Mouse (Mus musculus) heart, adult 2 months (tissue): Measurements from ENCODE around the gene Tubgcp2.

Source experiments
- CTCF ChIP-seq: fragments of 200-600 bp; IDR thresholded peaks from 2 replicates; pipeline ENCODE4 v1.8.1; 2022; ENCODE audit warnings: antibody characterized with exemption, mild to moderate bottlenecking, moderate library complexity
- POLR2A ChIP-seq: fragments of 200-500 bp; IDR thresholded peaks from 2 replicates; pipeline ENCODE4 v1.6.1; 2011; ENCODE audit warnings: mild to moderate bottlenecking, low read depth, low read length, control low read depth; ENCODE audit not compliant: insufficient read depth

- no peak for TF ChIP-seq POLR2A
- no peak for TF ChIP-seq CTCF
These were observed 42.3 kb downstream of the Tubgcp2 start for GRCm38 (mm10) chr7:139994202-139994601.
